Mouse (Mus musculus) layer of hippocampus, adult 9-10 months (tissue): ENCODE data around the gene Snx10.

ENCODE experiments used
- DNase-seq: peaks from one replicate; pipeline ENCODE4 v3.0.0; 2022; ENCODE audit warnings: low spot score

Gene Snx10

GRCm38 (mm10) chr6:51587266-51587665 is 63.6 kb downstream of the Snx10 start:
- no peak for DNase-seq

- no peak for DNase-seq
These were observed 67.6 kb downstream of the Snx10 start for GRCm38 (mm10) chr6:51591264-51591663.

GRCm38 (mm10) chr6:51591844-51592243 is 68.1 kb downstream of the Snx10 start:
- no peak for DNase-seq

- DNase-seq = peak; percentile 86
These were observed 68.8 kb downstream of the Snx10 start for GRCm38 (mm10) chr6:51592356-51593115.

GRCm38 (mm10) chr6:51593446-51594035 is 69.8 kb downstream of the Snx10 start:
- DNase-seq = no peak

- DNase-seq = no peak
These were observed 70.8 kb downstream of the Snx10 start for GRCm38 (mm10) chr6:51594516-51594915.

- no peak for DNase-seq
These were observed 74.4 kb downstream of the Snx10 start for GRCm38 (mm10) chr6:51598058-51598457.

GRCm38 (mm10) chr6:51600412-51600811 is 76.7 kb downstream of the Snx10 start:
- DNase-seq = no peak

GRCm38 (mm10) chr6:51602341-51602740 is 78.6 kb downstream of the Snx10 start:
- no peak for DNase-seq

- no peak for DNase-seq
These were observed 80.0 kb downstream of the Snx10 start for GRCm38 (mm10) chr6:51603691-51604090.

GRCm38 (mm10) chr6:51606245-51606644 is 82.5 kb downstream of the Snx10 start:
- DNase-seq = no peak

- no peak for DNase-seq
These were observed 83.1 kb downstream of the Snx10 start for GRCm38 (mm10) chr6:51606803-51607202.

GRCm38 (mm10) chr6:51611621-51612020 is 87.9 kb downstream of the Snx10 start:
- no peak for DNase-seq

- no peak for DNase-seq
These were observed 88.8 kb downstream of the Snx10 start for GRCm38 (mm10) chr6:51612371-51613051.

GRCm38 (mm10) chr6:51613661-51614060 is 90.0 kb downstream of the Snx10 start:
- DNase-seq = no peak

- DNase-seq = no peak
These were observed 103.1 kb downstream of the Snx10 start for GRCm38 (mm10) chr6:51626843-51627242.

GRCm38 (mm10) chr6:51629671-51630070 is 106.0 kb downstream of the Snx10 start:
- no peak for DNase-seq

GRCm38 (mm10) chr6:51630184-51630583 is 106.5 kb downstream of the Snx10 start:
- no peak for DNase-seq

GRCm38 (mm10) chr6:51632928-51633662 is 109.4 kb downstream of the Snx10 start:
- no peak for DNase-seq

- no peak for DNase-seq
These were observed 110.1 kb downstream of the Snx10 start for GRCm38 (mm10) chr6:51633663-51634362.

- DNase-seq = no peak
These were observed 112.4 kb downstream of the Snx10 start for GRCm38 (mm10) chr6:51636019-51636568.
